Mouse (Mus musculus) cerebellum, adult 11 months (tissue): ENCODE measurements around the gene Scaf1.
A peak's percentile ranks its signal among the peaks of the same experiment; 100 is the strongest.

Source experiments
- DNase-seq: peaks from one replicate; pipeline ENCODE4 v3.0.0; 2022

Scaf1 gene

DNA sequence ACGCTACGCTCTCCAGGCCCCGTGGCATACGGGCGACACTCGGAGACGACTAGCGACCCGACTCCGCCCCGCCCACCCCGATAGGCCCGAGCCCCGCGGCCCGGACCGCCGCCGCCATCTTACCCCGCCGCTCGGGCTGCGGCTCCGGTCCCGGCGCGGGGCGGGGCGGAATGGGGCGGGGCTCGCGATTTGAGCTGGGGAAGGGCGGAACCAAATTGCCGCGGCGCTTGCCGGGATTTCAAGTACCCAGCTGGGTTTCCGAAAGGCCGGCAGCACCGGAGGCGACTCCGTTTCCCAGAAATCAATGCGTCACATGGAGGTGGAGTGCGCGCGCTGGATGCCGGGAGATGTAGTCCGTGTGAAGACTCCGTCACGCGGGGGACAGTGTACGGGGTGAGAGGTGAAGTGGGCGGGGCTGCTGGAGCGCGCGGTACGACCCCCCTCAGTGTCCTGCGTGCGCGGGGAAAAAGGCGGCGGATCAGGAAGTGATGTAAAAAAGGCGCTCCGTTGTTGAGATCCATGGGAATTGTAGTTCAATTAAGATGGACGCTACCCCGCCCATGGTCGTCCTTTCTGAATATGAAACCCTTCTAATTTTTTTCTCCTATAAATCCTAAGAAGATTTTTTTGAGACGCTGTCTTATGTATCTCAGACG, at the start of gene Scaf1:
TSS of gene Scaf1 (minus strand) at position 407 of the 656 bp plus-strand sequence.
- peak; percentile 100 for DNase-seq

GRCm38 (mm10) chr7:45062239-45062835, 46.2 kb upstream of the Scaf1 start, which contains the start of the genes Nosip and Prrg2:
TSS of gene Nosip (plus strand) at chr7:45062429.
TSS of gene Prrg2 (minus strand) at chr7:45062677.
- peak; percentile 93 for DNase-seq

GRCm38 (mm10) chr7:45061532-45062075, 45.4 kb upstream of the Scaf1 start:
- DNase-seq: no peak

- no peak for DNase-seq
These were observed 44.5 kb upstream of the Scaf1 start for GRCm38 (mm10) chr7:45060632-45061122.

DNA sequence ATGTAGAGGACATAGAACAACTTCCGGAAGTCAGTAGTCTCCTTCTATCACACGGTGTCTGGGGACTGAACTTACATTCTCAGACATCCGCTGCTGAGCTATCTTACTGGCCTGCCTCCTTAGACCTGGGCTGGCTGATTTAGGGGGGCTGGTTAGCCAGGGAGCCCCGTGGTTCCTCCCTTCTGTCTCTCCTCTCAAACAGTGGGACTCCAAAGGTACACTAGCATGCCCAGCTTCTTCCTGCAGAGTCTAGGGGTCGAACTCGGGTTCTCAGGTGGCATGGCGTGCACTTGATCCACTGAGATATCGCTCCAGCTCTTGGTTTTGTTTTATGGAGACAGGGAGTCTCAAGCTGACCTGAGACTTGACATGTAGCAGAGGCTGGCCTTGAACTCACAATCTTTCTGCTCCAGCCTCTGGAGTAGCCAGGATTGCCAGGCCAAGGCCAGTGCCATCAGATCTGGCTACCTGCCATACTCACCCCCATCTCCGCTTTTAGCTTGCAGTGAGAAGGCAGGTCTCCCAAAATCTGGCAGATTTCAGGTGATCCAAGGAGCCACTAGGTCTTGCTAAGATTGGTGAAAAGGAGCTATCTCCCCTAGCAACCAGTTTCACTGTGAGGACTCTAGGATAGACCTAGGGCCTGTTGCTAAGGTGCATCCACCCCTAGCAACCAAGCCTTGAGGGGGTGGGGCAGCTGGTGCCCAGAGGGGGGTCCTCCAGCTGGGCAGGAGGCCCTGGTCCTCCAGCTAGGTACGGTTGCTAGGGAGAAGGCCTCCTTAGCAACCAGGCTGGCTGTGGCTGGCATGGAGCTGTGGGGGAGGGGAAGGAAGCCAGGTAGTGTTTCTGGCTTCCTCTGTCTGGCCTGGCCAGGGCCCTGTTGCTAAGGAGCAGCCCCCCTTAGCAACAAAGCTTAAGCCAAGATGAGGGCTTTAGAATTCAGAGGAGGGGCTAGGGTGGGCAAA, 42.7 kb upstream of the Scaf1 start:
- DNase-seq: no peak

- DNase-seq: no peak
These were observed 40.8 kb upstream of the Scaf1 start for GRCm38 (mm10) chr7:45056972-45057348.

- DNase-seq: no peak
These were observed 40.3 kb upstream of the Scaf1 start for GRCm38 (mm10) chr7:45056329-45056971.

GRCm38 (mm10) chr7:45053931-45054510, 37.9 kb upstream of the Scaf1 start:
- peak; percentile 93 for DNase-seq

GRCm38 (mm10) chr7:45053117-45053930, 37.2 kb upstream of the Scaf1 start:
- peak; percentile 79 for DNase-seq

DNA sequence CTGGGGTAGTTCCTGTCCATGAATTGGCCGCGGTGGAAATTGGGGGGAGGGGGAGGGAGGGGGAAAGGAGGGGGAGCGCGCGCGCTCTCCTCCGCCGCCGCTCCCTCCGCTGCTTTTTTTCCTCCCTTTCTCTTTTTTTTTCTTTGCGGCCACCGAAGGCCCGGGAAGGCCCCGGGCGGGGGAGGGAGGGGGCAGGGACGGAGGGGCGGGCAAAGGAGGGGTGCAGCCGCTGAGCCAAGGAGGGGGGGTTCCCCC, 36.6 kb upstream of the Scaf1 start, which contains the start of gene Prr12:
TSS of gene Prr12 (minus strand) at position 20 of the 255 bp plus-strand sequence.
- no peak for DNase-seq

- peak; percentile 65 for DNase-seq
These were observed 36.2 kb upstream of the Scaf1 start for GRCm38 (mm10) chr7:45052181-45052861.

DNA sequence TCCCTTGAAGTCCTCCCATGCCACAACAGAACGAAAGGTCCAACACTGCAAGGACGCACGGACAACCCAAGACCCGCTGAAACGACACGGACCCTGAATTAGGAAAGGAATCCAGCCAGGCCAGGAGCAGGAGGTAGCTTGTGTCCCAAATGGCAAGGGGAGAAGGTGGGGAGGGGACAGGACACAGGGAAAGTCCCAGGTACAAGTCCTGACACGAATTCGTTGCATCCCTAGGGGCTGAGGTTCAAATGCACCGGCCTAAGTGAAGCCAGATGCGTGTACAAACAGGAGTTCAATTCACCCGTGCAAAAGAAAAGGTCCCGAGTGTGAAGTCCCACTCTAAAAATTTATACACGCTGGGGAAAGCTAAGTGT, 35.4 kb upstream of the Scaf1 start:
- DNase-seq: no peak

- peak; percentile 68 for DNase-seq
These were observed 34.9 kb upstream of the Scaf1 start for GRCm38 (mm10) chr7:45050945-45051600.

GRCm38 (mm10) chr7:45048923-45049657, 32.9 kb upstream of the Scaf1 start:
- DNase-seq: peak; percentile 34

GRCm38 (mm10) chr7:45048001-45048890, 32.1 kb upstream of the Scaf1 start:
- peak; percentile 43 for DNase-seq

DNA sequence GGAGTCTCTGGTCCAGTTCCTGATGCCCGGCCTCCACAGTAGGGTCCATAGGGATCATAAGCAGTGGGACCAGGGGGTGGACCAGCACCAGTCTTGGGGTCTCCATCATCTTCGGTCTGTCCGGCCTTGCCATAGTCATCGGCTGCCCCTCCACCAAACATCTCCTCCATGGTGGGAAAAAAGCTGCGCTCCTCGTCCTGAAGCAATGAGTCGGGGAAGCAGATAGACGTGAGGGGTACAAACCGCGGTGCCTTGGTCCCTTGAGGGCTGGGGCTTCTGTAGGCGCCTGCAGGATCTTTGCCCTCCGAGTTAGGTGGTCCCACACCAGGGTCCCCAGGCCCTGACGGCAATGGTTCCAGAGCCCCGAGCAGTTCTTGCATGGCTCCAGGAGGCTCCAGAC, 31.3 kb upstream of the Scaf1 start:
- DNase-seq: no peak

DNA sequence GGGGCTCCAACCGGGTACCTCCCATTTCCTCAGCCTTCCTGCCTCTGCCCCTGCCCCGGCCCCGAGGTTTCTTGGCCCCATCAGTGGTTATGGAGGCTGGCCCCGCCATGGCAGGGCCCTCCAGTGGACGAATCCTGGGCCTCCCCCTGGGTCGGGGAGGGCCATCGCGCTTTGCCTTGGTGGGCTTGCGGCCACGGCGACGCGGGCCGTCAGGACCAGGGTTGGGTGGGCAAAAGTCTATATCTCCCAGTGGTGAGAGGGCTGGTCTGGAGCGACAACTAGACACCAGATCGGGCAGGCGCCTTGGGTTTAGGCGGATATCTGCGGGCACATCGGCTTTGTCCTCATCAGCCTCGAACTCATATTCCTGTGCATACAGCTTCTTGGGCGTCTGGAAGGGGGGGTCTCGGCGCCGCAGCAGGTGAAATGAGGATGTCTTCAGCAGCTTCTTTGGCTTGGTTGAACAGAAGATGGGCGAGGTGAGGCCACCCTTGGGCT, 30.7 kb upstream of the Scaf1 start:
- DNase-seq: no peak

GRCm38 (mm10) chr7:45045741-45046140, 29.6 kb upstream of the Scaf1 start:
- DNase-seq: no peak
